Mouse (Mus musculus): Measurements from ENCODE around the gene Islr.

DNA sequence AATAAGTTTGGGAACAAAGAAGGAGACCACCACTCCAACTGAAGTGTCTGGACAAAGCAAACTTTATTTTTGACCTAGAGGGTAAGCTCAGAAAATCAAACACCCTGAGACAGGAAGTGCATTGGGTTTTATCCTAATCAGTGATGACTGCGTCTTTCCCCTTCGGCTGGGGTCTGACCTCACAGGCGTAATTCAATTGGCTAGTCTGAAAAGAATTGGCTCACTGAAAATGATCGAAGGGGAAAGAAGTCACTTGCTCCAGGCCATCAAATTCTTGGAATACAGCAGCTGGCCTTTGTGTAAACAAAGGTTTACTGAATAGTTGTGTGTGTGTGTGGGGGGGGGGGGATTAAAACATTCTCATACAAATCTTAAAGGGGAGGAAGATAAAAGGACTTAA lies 78.3 kb downstream of the Islr start:
- TF ChIP-seq POLR2A (IDR thresholded peaks at IDR 0.05; ENCODE audit: borderline replicate concordance, extremely low read depth, insufficient read depth, insufficient read length, poor library complexity, severe bottlenecking) (no peak), CTCF (IDR thresholded peaks at IDR 0.05; ENCODE audit: borderline replicate concordance, extremely low read depth, insufficient read depth, insufficient read length) (no peak)

All from brain, embryonic 14.5 days (tissue).